Mouse (Mus musculus) limb, embryonic 11.5 days (tissue): ENCODE results near the gene Itga6. TPM values are rescaled to one million over a fixed set of nuclear protein-coding genes. Genes with fewer than 3 reads are reported as not detected.

Source experiments
- ATAC-seq: fragments of 200-750 bp; cut with Nextera tagmentation; 2 replicates; pipeline ENCODE4 v1.8.0; 2017; ENCODE audit warnings: low read depth; ENCODE audit not compliant: insufficient number of reproducible peaks, low FRiP score, low TSS enrichment
- DNase-seq: peaks from one replicate; pipeline ENCODE4 v3.0.0-alpha.2; 2015; ENCODE audit warnings: low spot score
- H3K27ac ChIP-seq: fragments of 300-500 bp; sonication (generic); replicated peaks from 2 replicates; pipeline ENCODE4 v1.5.1; 2014; ENCODE audit warnings: low read depth, mild to moderate bottlenecking, low read length
- H3K27me3 ChIP-seq: fragments of 300-500 bp; sonication (generic); 2 replicates; pipeline ENCODE4 v1.6.1; 2014; ENCODE audit warnings: mild to moderate bottlenecking, low read length, mixed read lengths; ENCODE audit not compliant: control insufficient read depth, insufficient read depth
- H3K36me3 ChIP-seq: fragments of 300-500 bp; sonication (generic); 2 replicates; pipeline ENCODE4 v1.6.1; 2014; ENCODE audit warnings: mild to moderate bottlenecking, low read length, moderate library complexity, mixed read lengths; ENCODE audit not compliant: control insufficient read depth, insufficient read depth
- H3K4me1 ChIP-seq: fragments of 300-500 bp; sonication (generic); 2 replicates; pipeline ENCODE4 v1.6.1; 2014; ENCODE audit warnings: low read length, mixed read lengths; ENCODE audit not compliant: control insufficient read depth, insufficient read depth
- H3K4me2 ChIP-seq: fragments of 300-500 bp; sonication (generic); 2 replicates; pipeline ENCODE4 v1.6.1; 2014; ENCODE audit warnings: low read depth, mild to moderate bottlenecking, moderate library complexity; ENCODE audit not compliant: severe bottlenecking
- H3K4me3 ChIP-seq: fragments of 300-500 bp; sonication (generic); 2 replicates; pipeline ENCODE4 v1.5.1; 2014; ENCODE audit warnings: low read depth, low read length
- H3K9ac ChIP-seq: fragments of 300-500 bp; sonication (generic); 2 replicates; pipeline ENCODE4 v1.6.1; 2014; ENCODE audit warnings: mild to moderate bottlenecking, low read length
- H3K9me3 ChIP-seq: fragments of 300-500 bp; sonication (generic); 2 replicates; pipeline ENCODE4 v1.6.1; 2016; ENCODE audit warnings: low read length; ENCODE audit not compliant: control insufficient read depth
- WGBS: fragments of 180-500 bp; shearing (Covaris S2); extraction: QIAGEN DNeasy Blood & Tissue Kit; methylation state at CpG from one replicate; pipeline ENCODE4 v1.1.7; 2014; 5-methylcytosine and 5-hydroxymethylcytosine counted together
- polyA plus RNA-seq: library from polyadenylated mRNA; unstranded; fragments of >200 nt; fragmentation: Nextera tagmentation; extraction: Ambion mirVana; gene quantifications from 2 replicates; pipeline ENCODE4 v1.2.1, GENCODE M21; 2014

Itga6 gene
- polyA plus RNA-seq, 1 experiment from 2014 or later = 28.0 TPM

- no peak overlapping the region for H3K9ac ChIP-seq
- H3K36me3 ChIP-seq = no peaks in the 10 kb centered on the region
- H3K4me2 ChIP-seq = no peak overlapping the region
- ATAC-seq (no peak), DNase-seq (no peak)
- no peaks in the 10 kb centered on the region for H3K27me3 ChIP-seq
- peaks cover 22% of the 10 kb centered on the region for H3K4me1 ChIP-seq
- H3K4me3 ChIP-seq = no peak overlapping the region
- no peak overlapping the region for H3K27ac ChIP-seq
- no peaks in the 10 kb centered on the region for H3K9me3 ChIP-seq
- WGBS = 35% methylated on average over 5 of the region's 5 CpGs
Observed at GRCm38 (mm10) chr2:71815279-71815678, 69.9 kb downstream of the Itga6 start.

DNA sequence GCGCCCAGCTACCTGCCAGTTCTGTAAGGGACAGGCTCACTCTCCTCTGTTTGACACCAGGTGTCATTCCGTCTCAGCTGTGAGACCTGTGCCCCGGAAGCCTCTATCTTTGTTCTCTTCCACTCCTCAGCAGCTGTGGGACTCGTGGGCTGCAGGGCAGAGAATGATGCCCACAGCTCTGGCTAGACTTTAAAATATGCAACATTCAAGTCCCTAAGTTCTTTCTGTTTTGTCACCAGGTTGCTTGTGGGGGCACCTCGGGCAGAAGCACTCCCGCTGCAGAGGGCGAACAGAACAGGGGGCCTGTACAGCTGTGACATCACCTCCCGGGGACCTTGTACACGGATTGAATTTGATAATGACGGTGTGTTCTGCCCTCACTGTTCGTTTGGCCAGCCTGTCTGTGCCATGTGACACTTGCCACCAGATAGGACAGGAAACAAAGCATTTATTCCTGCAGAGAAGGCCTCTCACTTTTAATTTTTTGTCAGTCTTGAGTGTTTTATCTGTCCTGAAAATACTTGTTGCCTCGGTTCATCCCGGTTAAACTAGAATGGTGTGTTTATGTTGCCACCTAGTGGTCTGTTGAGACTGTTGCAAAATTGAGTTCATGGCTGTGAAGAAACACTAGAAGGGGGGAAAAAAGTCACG is 71.1 kb downstream of the Itga6 start:
- Histone ChIP-seq H3K4me3 (no peak overlapping the region), H3K27ac (no peak overlapping the region), H3K36me3 (no peaks in the 10 kb centered on the region), H3K27me3 (no peaks in the 10 kb centered on the region), H3K9ac (no peak overlapping the region), H3K4me1 (peaks cover 22% of the 10 kb centered on the region), H3K4me2 (no peak overlapping the region), H3K9me3 (no peaks in the 10 kb centered on the region)
- 44% methylated on average over 14 of the region's 14 CpGs for WGBS
- ATAC-seq (no peak), DNase-seq (peak; percentile 48)

DNA sequence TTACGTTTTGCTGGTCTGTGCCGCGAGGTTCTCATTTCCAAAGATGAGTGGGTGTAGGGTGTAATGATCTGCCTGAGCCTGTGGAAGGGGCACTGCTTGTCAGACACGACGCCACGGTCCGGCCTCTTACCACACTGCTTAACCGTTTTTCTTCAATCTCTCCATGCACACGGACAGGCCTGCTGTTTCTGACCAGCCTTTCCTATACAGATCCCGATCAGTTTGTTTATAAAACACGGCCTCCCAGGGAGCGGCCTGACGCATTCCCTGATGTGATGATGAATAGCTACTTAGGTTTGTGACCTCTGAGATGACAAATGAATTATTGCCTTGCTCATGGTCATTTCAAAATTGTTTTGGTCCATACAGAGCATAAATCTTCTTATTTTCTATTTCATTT is 78.7 kb downstream of the Itga6 start:
- Histone ChIP-seq H3K4me3 (no peak overlapping the region), H3K27ac (no peak overlapping the region), H3K27me3 (no peaks in the 10 kb centered on the region), H3K9me3 (no peaks in the 10 kb centered on the region), H3K36me3 (no peaks in the 10 kb centered on the region), H3K4me1 (no peaks in the 10 kb centered on the region), H3K4me2 (no peak overlapping the region), H3K9ac (no peak overlapping the region)
- ATAC-seq (no peak), DNase-seq (no peak)
- WGBS = 79% methylated on average over 13 of the region's 13 CpGs

GRCm38 (mm10) chr2:71827711-71828110 is 82.3 kb downstream of the Itga6 start:
- WGBS = 82% methylated on average over 13 of the region's 13 CpGs

GRCm38 (mm10) chr2:71828928-71829327 is 83.5 kb downstream of the Itga6 start:
- Histone ChIP-seq H3K27me3 (no peaks in the 10 kb centered on the region), H3K9me3 (no peaks in the 10 kb centered on the region), H3K27ac (no peak overlapping the region), H3K36me3 (no peaks in the 10 kb centered on the region), H3K4me3 (no peak overlapping the region), H3K9ac (no peak overlapping the region), H3K4me1 (no peaks in the 10 kb centered on the region), H3K4me2 (no peak overlapping the region)
- no peak for DNase-seq
- WGBS = 60% methylated on average over 11 of the region's 11 CpGs
- no peak for ATAC-seq

More at GRCm38 (mm10) chr2:71827711-71828110, 82.3 kb downstream of the Itga6 start:
- ATAC-seq (no peak), DNase-seq (no peak)
- Histone ChIP-seq H3K4me2 (no peak overlapping the region), H3K9me3 (no peaks in the 10 kb centered on the region), H3K36me3 (no peaks in the 10 kb centered on the region), H3K4me3 (no peak overlapping the region), H3K9ac (no peak overlapping the region), H3K4me1 (no peaks in the 10 kb centered on the region), H3K27me3 (no peaks in the 10 kb centered on the region), H3K27ac (no peak overlapping the region)

DNA sequence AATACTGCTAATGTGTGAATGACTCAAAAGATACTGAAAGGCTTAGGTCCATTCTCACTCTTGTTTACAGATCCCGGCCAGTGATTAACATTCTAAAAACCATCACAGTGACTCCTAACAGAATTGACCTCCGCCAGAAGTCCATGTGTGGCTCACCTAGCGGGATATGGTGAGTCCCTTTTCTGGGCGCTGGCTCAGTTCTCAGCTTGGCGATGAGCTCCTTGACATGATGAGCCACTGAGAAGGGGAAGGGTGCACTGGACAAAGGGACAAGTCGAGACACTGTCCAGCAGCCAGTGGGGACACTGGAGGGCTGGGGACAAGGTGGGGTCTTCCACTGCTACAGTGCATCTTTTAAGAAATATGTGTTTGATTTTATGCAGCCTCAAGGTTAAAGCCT is 88.2 kb downstream of the Itga6 start:
- DNase-seq = no peak
- H3K9ac ChIP-seq = no peak overlapping the region
- no peaks in the 10 kb centered on the region for H3K36me3 ChIP-seq
- 79% methylated on average over 6 of the region's 6 CpGs for WGBS
- no peak overlapping the region for H3K4me2 ChIP-seq
- no peak overlapping the region for H3K4me3 ChIP-seq
- no peaks in the 10 kb centered on the region for H3K27me3 ChIP-seq
- ATAC-seq = no peak
- H3K9me3 ChIP-seq = no peaks in the 10 kb centered on the region
- H3K27ac ChIP-seq = no peak overlapping the region
- H3K4me1 ChIP-seq = no peaks in the 10 kb centered on the region

- ATAC-seq = no peak
- DNase-seq = no peak
- Histone ChIP-seq H3K4me1 (no peaks in the 10 kb centered on the region), H3K4me2 (no peak overlapping the region), H3K9ac (no peak overlapping the region), H3K27me3 (no peaks in the 10 kb centered on the region), H3K4me3 (no peak overlapping the region), H3K27ac (no peak overlapping the region), H3K36me3 (no peaks in the 10 kb centered on the region), H3K9me3 (no peaks in the 10 kb centered on the region)
- 79% methylated on average over 7 of the region's 7 CpGs for WGBS
Observed at GRCm38 (mm10) chr2:71834371-71834770, 89.0 kb downstream of the Itga6 start.

- H3K4me2 ChIP-seq = no peak overlapping the region
- no peaks in the 10 kb centered on the region for H3K27me3 ChIP-seq
- H3K4me3 ChIP-seq = no peak overlapping the region
- 71% methylated on average over 8 of the region's 8 CpGs for WGBS
- no peaks in the 10 kb centered on the region for H3K9me3 ChIP-seq
- H3K4me1 ChIP-seq = no peaks in the 10 kb centered on the region
- H3K27ac ChIP-seq = no peak overlapping the region
- H3K36me3 ChIP-seq = no peaks in the 10 kb centered on the region
- ATAC-seq = no peak
- H3K9ac ChIP-seq = no peak overlapping the region
- no peak for DNase-seq
Observed at GRCm38 (mm10) chr2:71835556-71835955, 90.1 kb downstream of the Itga6 start.

GRCm38 (mm10) chr2:71836232-71836631 is 90.8 kb downstream of the Itga6 start:
- Histone ChIP-seq H3K36me3 (no peaks in the 10 kb centered on the region), H3K4me1 (no peaks in the 10 kb centered on the region), H3K9ac (no peak overlapping the region), H3K4me2 (no peak overlapping the region), H3K4me3 (no peak overlapping the region), H3K9me3 (no peaks in the 10 kb centered on the region), H3K27me3 (no peaks in the 10 kb centered on the region), H3K27ac (no peak overlapping the region)
- no peak for DNase-seq
- no peak for ATAC-seq
- 91% methylated on average over 4 of the region's 4 CpGs for WGBS
